Mouse (Mus musculus): Measurements from ENCODE around the gene Nat8f1.
"Not testable (repeated sequence)": the region's sequence is repeated elsewhere in the genome, so short reads cannot be mapped to it uniquely, and the experiment has no call there.

Nat8f1 gene

DNA sequence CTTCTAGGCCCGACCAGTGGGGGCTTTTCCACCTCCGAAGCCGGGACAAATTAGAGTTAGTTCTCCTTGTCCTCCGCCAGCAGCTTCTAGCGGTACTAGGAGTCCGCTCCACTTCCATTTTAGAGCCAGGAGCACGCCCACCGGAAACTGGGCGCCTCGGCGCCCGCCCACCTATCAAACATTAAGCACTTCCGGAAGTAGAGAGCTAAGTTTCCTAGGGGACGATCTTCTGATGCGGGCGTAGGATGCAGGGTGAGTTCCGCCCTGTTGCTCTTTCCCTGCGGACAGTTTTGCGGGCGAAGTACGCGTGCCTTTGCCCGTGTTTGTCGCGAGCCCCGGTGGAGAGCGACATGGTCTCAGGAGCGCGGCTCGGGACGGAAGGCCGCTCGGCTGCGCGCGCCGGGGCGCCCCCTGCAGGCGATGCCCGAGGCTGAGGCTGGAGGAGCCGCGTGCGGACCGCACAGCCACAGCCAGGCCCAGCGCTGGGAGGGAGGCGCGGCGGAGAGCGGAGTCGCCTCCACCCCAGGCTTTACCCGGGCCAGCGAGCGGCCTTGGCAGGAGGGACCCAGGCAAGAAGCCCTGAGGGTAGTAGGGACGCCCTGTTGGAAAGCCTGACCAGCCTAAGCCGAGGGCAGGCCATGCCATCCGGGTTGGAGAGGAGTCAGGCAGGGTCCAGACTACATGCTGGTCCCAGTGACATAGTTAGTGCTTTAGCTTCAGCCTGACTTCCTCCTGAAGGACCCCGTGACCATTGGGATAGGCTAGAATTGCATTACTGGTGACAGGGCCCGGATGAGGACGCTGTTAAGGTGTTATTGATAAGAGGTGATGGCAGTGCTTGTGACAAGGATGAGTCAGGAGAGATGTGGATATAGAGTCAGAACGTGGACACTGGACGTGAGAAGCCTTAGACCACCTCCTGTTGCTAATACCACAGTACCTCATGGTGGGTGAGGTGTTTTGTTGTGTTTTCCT lies at the start of gene Nat8f1:
TSS of gene Nat8f1 (minus strand) at position 149 of the 975 bp plus-strand sequence.
- peak; percentile 87 for DNase-seq (ENCODE audit: extremely low spot score, low spot score)

DNA sequence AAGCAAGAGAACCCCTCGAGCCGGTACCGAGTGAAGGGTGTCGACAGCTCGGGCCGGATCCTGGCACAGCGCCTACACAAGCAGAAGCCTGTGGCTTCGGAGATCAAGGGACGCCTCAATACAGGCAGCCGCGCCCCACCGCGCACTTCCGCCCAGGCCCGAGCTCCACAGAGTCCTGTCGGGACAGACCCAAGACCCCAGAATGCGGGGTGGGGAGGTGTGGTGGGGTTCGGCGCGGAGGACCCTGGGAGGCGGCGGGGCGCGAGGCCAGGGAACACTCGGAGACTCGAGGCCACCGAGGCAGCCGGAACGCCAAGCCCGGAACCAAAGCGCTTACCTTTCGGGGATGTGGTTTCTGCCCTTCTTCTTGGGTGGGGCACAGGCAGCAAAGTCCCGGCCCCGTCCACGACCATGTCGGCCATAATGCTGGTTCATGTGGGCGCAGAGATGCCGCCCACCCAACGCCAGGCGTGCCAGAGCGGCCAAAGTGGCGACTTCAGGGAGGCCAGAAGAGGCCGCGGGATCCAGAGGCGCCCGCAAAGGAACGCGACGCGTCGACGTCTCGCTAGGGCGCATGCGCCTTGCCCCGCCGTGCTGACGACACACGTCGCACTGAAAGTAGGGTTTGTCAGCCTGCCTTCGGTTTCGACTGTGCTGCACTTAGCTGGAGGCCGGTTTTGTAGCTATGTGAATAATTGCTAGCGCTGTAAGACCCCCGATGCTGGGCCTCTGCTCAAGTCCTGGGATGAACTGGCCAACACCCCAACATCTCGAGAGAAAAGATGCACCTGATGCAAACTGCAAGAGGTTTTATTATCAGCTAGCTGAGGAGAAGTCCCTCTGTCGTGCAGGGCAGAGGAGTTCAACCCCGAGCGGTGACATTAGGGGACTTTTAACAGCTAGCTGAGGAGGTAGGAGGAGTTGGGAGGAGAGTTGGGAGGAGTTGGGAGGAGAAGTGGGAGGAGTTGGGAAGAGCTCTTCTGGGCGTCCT lies 45.9 kb upstream of the Nat8f1 start, which contains the start of gene Dusp11:
TSS of gene Dusp11 (minus strand) at position 567 of the 991 bp plus-strand sequence.
- peak; percentile 93 for DNase-seq (ENCODE audit: extremely low spot score, low spot score)

DNA sequence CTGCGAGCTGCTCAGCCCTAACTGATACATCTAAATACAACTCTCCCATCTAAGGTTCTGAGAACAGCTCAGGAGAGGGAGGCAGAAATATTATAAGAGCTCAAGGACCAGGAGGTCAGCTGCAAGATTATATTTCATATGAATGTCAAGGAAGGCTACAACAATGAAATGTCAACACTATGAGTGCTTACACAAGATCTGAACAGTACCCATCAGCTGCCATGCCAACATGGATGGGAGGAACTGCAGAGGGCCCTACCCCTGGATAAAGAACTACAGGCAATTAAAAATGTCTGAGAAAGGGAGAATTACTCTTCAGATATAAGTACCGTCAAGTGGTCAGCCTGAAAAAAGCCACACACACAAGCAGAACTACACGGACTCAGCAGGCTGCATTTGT lies 42.1 kb upstream of the Nat8f1 start:
- no peak for DNase-seq (ENCODE audit: extremely low spot score, low spot score)

DNA sequence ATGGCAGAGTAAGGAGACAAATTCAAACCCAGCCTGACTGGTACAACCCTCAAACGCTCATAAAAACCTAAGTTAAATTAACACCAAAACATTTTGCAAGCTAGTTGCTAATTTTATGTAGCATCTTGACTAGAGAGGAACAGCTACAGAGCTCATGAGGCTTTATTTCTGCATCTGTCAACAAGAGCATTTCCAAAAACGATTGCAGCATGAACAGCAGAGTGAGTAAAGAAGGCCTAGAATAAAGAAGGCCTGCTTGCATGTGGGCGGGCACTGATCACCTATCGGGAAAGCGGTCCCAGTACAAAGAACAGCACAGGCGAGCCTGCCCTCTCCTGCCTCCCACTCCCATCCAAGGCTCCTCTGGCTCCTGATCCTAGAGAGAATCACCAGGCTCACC lies 33.1 kb upstream of the Nat8f1 start:
- no peak for DNase-seq (ENCODE audit: extremely low spot score, low spot score)

DNA sequence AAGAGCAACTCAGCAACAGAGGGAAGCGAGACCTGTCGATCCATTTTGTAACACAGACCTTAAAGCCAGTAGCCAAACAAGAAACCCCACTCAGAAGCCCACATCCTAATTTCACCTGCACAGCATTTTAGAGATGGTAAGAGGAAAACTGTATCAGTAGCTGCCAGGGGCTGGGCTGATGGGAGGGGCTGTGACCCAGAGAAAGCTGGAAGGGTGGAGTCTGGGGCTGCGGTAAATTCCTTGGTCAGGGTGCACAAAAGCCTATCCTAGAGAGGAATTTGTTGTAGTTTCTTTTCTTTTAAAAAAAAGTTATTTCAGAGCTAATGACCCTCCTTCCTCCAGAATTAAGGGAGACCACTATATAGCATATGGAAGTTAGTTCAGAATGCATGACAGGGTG lies 27.0 kb upstream of the Nat8f1 start:
- no peak for DNase-seq (ENCODE audit: extremely low spot score, low spot score)

DNA sequence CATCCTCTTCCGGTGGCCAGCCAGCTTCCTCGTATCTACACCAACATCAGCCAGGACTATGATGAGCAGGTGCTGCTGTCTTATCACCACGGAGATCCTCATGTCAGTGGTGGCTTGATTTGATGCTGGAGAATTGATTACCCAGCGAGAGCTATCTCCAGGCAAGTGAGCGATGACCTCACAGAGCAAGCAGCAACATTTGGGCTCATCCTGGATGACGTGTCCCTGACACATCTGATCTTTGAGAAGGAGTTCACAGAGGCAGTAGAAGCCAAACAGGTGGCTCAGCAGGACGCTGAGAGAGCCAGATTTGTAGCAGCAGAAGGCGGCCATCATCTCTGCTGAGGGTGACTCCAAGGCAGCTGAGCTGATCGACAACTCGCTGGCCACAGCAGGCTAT lies 23.2 kb upstream of the Nat8f1 start:
- no peak for DNase-seq (ENCODE audit: extremely low spot score, low spot score)

DNA sequence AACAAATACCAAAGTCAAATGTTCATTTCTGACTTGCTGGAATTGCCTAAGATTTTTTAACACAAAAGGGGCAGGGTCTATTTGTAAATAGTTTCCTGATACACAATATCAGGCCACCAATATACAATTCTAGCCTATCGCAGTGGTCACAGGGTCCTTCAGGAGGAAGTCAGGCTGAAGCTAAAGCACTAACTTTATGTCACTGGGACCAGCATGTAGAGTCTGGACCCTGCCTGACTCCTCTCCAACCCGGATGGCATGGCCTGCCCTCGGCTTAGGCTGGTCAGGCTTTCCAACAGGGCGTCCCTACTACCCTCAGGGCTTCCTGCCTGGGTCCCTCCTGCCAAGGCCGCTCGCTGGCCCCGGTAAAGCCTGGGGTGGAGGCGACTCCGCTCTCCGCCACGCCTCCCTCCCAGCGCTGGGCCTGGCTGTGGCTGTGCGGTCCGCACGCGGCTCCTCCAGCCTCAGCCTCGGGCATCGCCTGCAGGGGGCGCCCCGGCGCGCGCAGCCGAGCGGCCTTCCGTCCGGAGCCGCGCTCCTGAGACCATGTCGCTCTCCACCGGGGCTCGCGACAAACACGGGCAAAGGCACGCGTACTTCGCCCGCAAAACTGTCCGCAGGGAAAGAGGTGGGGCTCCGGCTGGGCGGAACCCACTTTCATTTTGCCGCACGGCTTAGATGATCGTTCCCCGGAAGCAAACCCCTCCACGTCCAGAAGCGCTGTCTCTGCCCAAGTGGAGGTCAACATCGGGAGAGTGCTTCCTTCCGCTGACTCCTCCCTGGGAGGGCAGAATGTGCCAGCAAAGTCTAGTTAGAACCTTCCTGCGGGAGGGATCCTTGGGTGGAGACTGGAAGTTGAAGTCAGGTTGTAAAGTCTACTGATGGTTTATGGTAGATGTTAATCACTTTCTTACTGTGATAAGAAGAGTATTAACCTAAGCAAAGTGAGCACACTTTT lies 21.3 kb upstream of the Nat8f1 start:
- DNase-seq (ENCODE audit: extremely low spot score, low spot score): peak; percentile 84

DNA sequence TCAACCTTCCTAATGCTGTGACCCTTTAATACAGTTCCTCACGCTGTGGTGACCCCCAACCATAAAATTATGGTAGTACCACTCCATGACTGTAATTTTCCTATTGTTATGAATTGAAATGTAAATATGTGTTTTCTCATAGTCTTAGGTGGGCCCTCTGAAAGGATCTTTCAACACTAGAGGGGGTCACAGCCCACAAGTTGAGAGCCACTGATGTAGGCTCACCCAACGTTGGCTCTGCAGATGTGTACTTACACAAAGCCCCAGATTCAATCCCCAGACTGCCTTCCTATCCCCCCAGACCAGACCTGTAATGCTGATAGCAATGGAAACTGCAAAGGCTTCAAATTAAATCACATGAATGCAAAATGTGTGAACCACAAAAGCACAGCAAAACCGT lies 20.2 kb upstream of the Nat8f1 start:
- DNase-seq (ENCODE audit: extremely low spot score, low spot score): no peak

DNA sequence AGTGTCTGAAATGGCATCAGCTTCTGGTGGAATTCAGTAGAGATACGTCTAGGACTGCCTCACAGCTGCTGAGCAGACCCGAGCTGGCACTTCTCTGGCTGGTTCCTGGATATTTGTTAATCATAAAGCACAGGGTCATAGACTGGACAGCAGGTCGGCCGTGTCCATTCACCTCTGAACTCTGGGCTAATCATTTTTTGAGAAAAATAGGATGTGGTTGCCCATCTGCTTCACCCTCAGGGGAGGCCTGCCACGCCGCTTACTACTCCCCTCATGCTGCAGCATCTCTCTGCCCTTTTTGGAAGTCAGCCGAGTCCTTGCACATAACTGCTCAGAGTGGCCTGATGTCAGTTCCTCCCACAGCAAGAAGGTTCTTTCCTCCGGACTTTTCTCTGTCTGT lies 18.6 kb upstream of the Nat8f1 start:
- DNase-seq (ENCODE audit: extremely low spot score, low spot score): no peak

DNA sequence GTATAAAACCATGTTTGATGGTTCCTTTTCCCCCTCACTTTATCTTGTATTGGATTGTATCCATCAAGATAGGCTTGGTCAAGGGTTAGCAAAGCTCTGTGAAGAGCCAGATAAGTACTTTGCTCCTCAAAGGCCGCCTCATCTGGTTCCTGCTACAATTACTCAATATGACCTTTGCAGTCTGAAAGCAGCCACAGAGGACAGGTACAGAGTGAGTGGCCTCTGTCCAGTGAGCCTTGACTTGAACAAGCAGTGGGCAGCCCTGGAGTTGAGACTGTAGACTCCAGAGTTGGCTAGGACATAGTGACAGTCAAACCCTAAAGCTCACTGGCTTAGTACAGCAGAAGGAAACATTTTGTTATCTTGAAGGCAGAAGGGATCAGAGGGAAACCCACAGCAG lies 13.8 kb upstream of the Nat8f1 start:
- DNase-seq (ENCODE audit: extremely low spot score, low spot score): no peak

DNA sequence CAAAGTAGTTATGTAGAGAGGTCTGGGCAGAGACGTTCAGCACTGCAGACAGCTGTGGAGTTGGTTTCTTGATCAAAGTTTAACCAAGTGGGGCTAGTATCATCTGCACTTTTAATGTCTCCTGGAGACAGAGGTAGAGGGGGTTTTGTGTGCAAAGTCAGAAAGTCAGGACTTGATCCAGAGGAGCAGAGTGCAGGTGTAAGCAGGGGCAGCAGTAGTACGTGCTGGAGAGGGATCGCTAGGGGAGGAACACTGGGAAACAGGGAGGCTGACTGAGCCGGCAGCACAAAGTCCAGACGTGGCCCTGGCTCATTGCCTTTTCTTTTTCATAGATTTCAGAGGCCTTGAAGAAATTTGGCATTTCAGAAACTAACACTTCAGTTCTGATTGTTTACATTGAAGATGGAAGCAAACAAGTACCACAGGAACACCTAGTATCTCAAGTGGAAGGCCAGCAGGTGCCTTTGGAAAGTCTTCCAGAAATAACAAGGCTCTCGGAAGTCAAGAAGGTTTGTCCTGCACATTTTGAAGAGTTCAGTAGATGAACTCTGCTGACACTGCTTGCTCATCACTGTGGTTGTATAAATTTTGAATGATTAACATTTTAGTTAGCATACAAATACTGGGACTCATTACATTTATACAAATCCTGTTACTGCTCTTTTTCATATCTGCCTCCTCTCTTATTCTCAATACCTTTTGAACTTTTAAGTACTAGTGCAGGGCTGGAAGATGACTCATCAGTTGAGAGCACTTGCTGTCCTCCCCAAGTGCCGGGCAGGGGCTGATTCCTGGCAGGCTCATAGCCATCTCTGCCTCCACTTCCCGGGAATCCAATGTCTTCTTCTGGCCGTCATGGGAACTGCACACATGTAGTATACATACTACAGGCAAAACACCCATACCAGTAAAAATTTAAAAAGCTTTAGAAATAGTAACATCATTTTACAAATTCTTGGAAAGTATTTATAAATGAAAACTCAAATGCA lies 12.3 kb upstream of the Nat8f1 start:
- no peak for DNase-seq (ENCODE audit: extremely low spot score, low spot score)

DNA sequence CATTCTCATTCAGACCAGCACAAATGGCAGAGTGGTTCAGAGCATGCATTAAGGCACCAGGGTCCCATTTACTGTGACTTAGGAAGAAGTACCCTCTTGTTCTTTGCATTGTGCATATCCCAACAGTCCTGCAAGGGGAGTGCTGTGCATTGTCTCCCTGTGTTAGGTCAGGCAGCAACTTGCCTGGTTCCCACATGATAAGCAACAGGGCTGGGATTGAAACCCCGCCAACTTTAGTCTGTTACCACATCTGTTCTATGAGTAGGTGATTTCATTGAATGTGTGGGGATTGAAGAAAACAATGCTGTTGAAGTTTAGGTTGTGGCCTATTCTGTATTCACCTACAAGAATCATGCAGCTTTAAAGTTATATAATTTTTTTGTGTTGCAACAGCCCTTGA lies 11.2 kb upstream of the Nat8f1 start:
- no peak for DNase-seq (ENCODE audit: extremely low spot score, low spot score)

DNA sequence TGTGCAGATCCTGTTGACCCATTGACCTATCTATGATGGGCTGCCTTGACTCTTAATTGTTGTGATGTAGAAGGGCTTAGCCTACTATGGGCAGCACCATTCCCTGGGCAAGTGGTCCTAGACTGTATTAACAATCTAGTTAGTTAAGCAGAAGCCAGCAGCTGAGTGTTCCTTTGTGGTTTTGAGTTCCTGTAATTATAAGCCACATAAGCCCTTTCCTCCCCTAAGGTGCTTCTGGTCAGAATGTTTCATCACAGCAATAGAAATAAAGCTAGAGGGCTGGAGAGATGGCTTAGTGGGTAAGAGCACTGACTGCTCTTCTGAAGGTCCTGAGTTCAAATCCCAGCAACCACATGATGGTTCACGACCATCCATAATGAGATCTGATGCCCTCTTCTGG lies 8.2 kb upstream of the Nat8f1 start:
- no peak for DNase-seq (ENCODE audit: extremely low spot score, low spot score)

DNA sequence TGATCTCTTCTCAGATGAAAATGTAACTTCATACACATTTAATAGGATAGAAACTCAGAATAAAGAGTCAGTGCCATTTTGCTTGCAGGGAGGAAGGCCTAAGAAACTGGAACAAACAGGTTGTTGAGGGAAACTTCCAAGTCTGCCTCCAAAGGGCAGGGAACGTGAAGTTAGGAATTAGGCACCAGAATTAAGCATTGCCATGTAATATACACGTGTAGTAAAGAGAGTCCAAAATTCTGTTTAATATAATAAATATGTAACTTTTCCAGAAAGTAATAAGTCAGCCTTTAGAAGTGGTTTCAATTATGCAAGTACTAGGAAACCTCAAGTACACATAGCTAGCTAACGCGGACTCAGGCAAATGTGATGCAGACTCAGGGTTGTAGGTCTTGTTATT lies 3.9 kb upstream of the Nat8f1 start:
- DNase-seq (ENCODE audit: extremely low spot score, low spot score): no peak

DNA sequence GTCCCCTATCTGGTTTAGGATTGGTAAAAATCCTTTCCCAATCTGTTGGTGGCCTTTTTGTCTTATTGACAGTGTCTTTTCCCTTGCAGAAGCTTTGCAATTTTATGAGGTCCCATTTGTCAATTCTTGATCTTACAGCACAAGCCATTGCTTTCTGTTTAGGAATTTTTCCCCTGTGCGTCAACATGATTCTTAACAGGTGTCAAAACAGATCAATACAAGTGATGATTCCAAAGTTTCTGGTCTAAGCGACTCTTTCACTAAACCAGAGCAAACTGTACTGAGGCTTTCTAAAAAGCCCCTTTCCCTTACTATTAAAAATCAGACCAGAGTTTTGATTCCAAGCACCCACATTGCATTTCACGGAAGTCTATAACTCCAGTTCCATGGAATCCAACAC lies 2.9 kb upstream of the Nat8f1 start:
- DNase-seq (ENCODE audit: extremely low spot score, low spot score): not testable (repeated sequence)

DNA sequence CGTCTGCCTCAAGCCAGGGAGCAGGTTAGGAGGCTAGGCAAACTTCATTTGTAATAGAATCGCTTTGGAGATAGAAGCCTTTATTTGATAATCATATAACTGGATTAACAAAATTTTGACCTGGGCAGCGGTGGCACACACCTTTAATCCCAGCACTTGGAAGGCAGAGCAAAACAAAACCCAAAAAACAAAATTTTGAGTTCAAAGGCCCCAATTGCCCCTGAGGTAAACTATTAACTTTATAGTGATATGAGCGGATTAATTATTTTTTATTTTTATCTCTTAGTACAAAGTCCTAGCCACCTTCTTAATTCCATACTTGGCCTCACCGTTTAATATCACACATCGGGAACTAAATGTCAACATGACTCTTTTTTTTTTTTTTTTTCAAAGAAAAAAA lies 1.1 kb upstream of the Nat8f1 start:
- no peak for DNase-seq (ENCODE audit: extremely low spot score, low spot score)

DNA sequence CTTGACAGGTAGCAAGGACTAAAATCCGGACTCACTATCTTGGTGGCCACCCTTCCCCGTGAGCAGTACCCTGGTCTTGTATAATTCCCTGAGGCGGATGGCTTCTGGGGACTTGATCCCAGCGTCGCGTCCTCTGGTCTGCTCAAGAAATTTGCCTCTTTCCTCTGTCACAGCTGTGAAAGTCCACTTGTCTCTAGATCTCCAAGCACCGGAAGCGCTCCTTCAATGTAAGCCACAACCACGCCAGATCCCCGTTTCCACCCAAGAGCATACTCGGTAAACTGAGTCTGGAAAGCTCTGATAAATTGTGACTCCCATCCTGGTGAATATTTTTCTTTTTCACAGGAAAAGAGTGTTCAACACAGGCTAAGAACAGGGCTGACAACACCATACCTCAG lies 347 bp downstream of the Nat8f1 start:
- DNase-seq (ENCODE audit: extremely low spot score, low spot score): no peak

DNA sequence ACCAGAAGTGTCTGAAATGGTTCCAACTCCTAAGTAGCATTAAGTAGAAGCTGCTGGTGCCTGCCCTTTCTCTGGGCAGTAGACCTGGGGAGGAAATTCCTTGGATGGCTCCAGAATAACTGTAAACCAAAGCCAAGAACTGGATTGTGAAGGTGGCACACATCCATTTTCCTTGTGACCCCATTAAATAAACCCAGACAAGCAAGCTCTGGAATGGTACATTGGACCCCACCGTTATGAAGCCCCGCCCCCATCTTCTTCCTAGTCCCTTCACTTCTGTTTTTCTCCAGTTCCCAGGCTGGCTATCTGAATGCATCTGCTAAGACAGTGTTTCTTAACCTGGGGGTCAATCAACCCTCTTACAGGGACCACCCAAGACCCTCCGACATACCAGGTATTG lies 3.9 kb downstream of the Nat8f1 start, which contains the start of gene Tprkb:
TSS of gene Tprkb (plus strand) at position 279 of the 400 bp plus-strand sequence.
- no peak for DNase-seq (ENCODE audit: extremely low spot score, low spot score)

DNA sequence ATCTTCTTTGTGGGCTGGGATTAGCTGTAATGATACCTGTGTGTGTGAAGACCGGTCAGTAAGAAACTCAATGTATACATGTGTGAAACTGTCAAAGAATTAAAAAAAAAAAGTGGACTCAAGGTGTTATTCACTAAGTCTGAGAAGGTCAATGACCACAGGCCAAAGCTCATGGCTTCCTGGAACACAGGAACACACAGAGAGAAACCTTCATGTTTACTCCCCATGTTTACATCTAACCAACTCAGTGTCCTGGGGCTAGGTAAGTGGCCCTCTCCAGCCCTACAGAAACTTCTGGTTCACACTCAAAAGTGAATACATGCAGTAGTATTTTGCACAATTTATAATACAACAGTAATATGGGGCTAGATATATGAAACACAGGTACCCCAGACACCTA lies 5.8 kb downstream of the Nat8f1 start:
- DNase-seq (ENCODE audit: extremely low spot score, low spot score): no peak

Data from neural tube, embryonic 10.5 days (tissue).